Mouse (Mus musculus) cerebellum, adult 2 months (tissue): ENCODE measurements at regions not wholly inside any gene's neighbourhood (a gene's known extent, or its start where the extent isn't known, plus 50 kb on each side); places are given as distances from the start of the nearest gene placed in this dataset.
"Not testable (repeated sequence)": the region's sequence is repeated elsewhere in the genome, so short reads cannot be mapped to it uniquely, and the experiment has no call there.

ENCODE experiments used
- DNase-seq, 2 experiments: peaks; one replicate each; pipeline ENCODE4 v3.0.0; 2021
- H3K27ac ChIP-seq: fragments of 200-500 bp; 2 replicates; pipeline ENCODE4 v1.5.1; 2012; ENCODE audit warnings: low read length, control low read depth, inconsistent platforms; ENCODE audit not compliant: insufficient read depth
- H3K27me3 ChIP-seq: fragments of 200-500 bp; 2 replicates; pipeline ENCODE4 v1.6.1; 2012; ENCODE audit warnings: inconsistent platforms, mild to moderate bottlenecking, low read length, moderate library complexity; ENCODE audit not compliant: control insufficient read depth, insufficient read depth
- H3K4me1 ChIP-seq: fragments of 200-500 bp; 2 replicates; pipeline ENCODE4 v1.6.1; 2011; ENCODE audit warnings: low read length; ENCODE audit not compliant: control insufficient read depth, insufficient read depth
- H3K4me3 ChIP-seq: fragments of 200-500 bp; replicated peaks from 2 replicates; pipeline ENCODE3; 2011; ENCODE audit warnings: mild to moderate bottlenecking, low read depth, low read length, control low read depth; ENCODE audit not compliant: insufficient read depth
- CTCF ChIP-seq: fragments of 200-500 bp; IDR thresholded peaks from 2 replicates; pipeline ENCODE4 v1.5.1; 2011; ENCODE audit warnings: low read depth, mild to moderate bottlenecking, control low read depth, low read length, moderate library complexity, borderline replicate concordance; ENCODE audit not compliant: insufficient read depth
- POLR2A ChIP-seq: fragments of 200-500 bp; IDR thresholded peaks from 2 replicates; pipeline ENCODE4 v1.6.1; 2011; ENCODE audit warnings: low read length, control low read depth, borderline replicate concordance; ENCODE audit not compliant: insufficient read depth
- WGBS: fragments of 180-500 bp; shearing (Covaris S2); methylation state at CpG from one replicate; pipeline ENCODE4 v1.1.7; 2018; 5-methylcytosine and 5-hydroxymethylcytosine counted together

- Histone ChIP-seq H3K27ac (no peak overlapping the region), H3K27me3 (no peaks in the 10 kb centered on the region), H3K4me3 (no peak overlapping the region), H3K4me1 (no peaks in the 10 kb centered on the region)
- TF ChIP-seq CTCF (no peak), POLR2A (no peak)
- 92% methylated on average over 4 of the region's 4 CpGs for WGBS
- no peak for DNase-seq
These were observed 510.2 kb downstream of the Plxdc2 start for GRCm38 (mm10) chr2:16866163-16866852.

GRCm38 (mm10) chr2:16892381-16892780 lies 536.3 kb downstream of the Plxdc2 start:
- not testable (repeated sequence) for H3K27me3 ChIP-seq, H3K4me3 ChIP-seq, H3K27ac ChIP-seq, H3K4me1 ChIP-seq
- peak in 1 of 2 experiments; percentile 1 for DNase-seq
- 55% methylated on average over 6 of the region's 6 CpGs for WGBS

- H3K27ac ChIP-seq = no peak overlapping the region
- no peaks in the 10 kb centered on the region for H3K27me3 ChIP-seq
- no peaks in the 10 kb centered on the region for H3K4me1 ChIP-seq
- WGBS = 64% methylated on average over 1 of the region's 1 CpGs
- no peak for TF ChIP-seq POLR2A
- TF ChIP-seq CTCF = no peak
- no peak overlapping the region for H3K4me3 ChIP-seq
- DNase-seq = no peak
These were observed 553.3 kb downstream of the Plxdc2 start for GRCm38 (mm10) chr2:16909246-16910038.

- no peak overlapping the region for H3K27ac ChIP-seq
- H3K4me1 ChIP-seq = no peaks in the 10 kb centered on the region
- 15% methylated on average over 2 of the region's 2 CpGs for WGBS
- TF ChIP-seq CTCF = peak; percentile 53; the same call in 1 of the 2 replicates
- TF ChIP-seq POLR2A = no peak
- DNase-seq = peak in 1 of 2 experiments; percentile 22
- no peak overlapping the region for H3K4me3 ChIP-seq
- no peaks in the 10 kb centered on the region for H3K27me3 ChIP-seq
These were observed 558.5 kb downstream of the Plxdc2 start for GRCm38 (mm10) chr2:16914633-16915032.

GRCm38 (mm10) chr2:16929974-16930373 lies 573.9 kb downstream of the Plxdc2 start:
- TF ChIP-seq POLR2A = no peak

GRCm38 (mm10) chr2:16959432-16959831 lies 603.3 kb downstream of the Plxdc2 start:
- TF ChIP-seq POLR2A = no peak
- no peak for TF ChIP-seq CTCF
- Histone ChIP-seq H3K27ac (no peak overlapping the region), H3K27me3 (no peaks in the 10 kb centered on the region), H3K4me3 (no peak overlapping the region), H3K4me1 (no peaks in the 10 kb centered on the region)
- DNase-seq = no peak
- 93% methylated on average over 3 of the region's 3 CpGs for whole genome bisulfite sequencing

More at GRCm38 (mm10) chr2:16929974-16930373, 573.9 kb downstream of the Plxdc2 start:
- Histone ChIP-seq H3K4me3 (no peak overlapping the region), H3K27me3 (no peaks in the 10 kb centered on the region), H3K4me1 (no peaks in the 10 kb centered on the region), H3K27ac (no peak overlapping the region)
- no peak for DNase-seq
- 93% methylated on average over 3 of the region's 3 CpGs for WGBS

GRCm38 (mm10) chr2:16977380-16977779 lies 621.3 kb downstream of the Plxdc2 start:
- Histone ChIP-seq H3K27me3 (no peaks in the 10 kb centered on the region), H3K27ac (no peak overlapping the region), H3K4me3 (no peak overlapping the region), H3K4me1 (no peaks in the 10 kb centered on the region)
- 20% methylated on average over 4 of the region's 4 CpGs for WGBS
- DNase-seq = no peak
- TF ChIP-seq CTCF = no peak
- TF ChIP-seq POLR2A = no peak

- DNase-seq = no peak
- Histone ChIP-seq H3K27ac (no peak overlapping the region), H3K4me1 (no peaks in the 10 kb centered on the region), H3K4me3 (no peak overlapping the region), H3K27me3 (no peaks in the 10 kb centered on the region)
- no peak for TF ChIP-seq POLR2A
- 77% methylated on average over 1 of the region's 1 CpGs for WGBS
These were observed 626.7 kb downstream of the Plxdc2 start for GRCm38 (mm10) chr2:16982823-16983222.
